In the genomic region with DNA sequence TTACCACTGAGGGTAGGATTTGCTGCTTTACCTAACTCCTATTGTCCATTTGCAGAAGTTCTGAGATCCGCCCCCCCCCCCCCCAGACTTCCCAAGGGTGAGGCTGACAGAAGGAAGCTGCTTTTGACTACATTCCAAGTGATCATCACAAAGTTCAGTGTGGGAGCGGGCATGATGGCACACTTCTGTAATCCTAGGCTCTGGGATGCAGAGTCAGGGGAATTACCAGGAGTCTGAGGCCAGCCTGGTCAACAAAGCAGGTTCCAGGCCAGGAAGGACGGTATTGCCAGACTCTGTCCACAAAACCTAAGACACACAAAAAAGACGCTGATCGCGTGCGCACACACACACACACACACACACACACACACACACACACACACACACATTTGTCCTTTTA, we compare ENCODE assay signal across 36 mouse cellular contexts. TPM values are rescaled to one million over a fixed set of nuclear protein-coding genes. Genes with fewer than 3 reads are reported as not detected.
A peak's percentile ranks its signal among the peaks of the same experiment; 100 is the strongest.
DNase-seq lines count a peak whose midpoint lies in the region; ATAC-seq and TF ChIP-seq lines count a peak whose summit lies in the region.
"Had no signal": no experiment of that assay in that cellular context is flagged by ENCODE, and none has a peak within 500 bp of the region (broad histone marks: within the 10 kb centered on the region; RNA-seq: fewer than 3 reads in every experiment).

No protein-coding gene starts in this region.

- no peak for TF ChIP-seq EP300 in heart, adult 2 months (IDR thresholded peaks at IDR 0.05; ENCODE audit: insufficient read depth, low read depth, low read length)

- H3K4me2 ChIP-seq in kidney, embryonic 15.5 days = no peak overlapping the region
- H3K4me2 ChIP-seq: forebrain, embryonic 13.5 days; heart, embryonic 12.5 days; hindbrain, embryonic 13.5 days; limb, embryonic 13.5 days; liver, embryonic 13.5 days; midbrain, embryonic 15.5 days; neural tube, embryonic 15.5 days; stomach, embryonic 15.5 days had no signal

- peak; percentile 39 for DNase-seq in heart, adult 11 months
- DNase-seq in heart, adult 2 months = no peak
- peak; percentile 84 for DNase-seq in kidney, adult 2 months
- peak; percentile 23 for DNase-seq in lung, postnatal 10 days
- DNase-seq in lung, postnatal 4 days = no peak
- DNase-seq in thymus, postnatal 10 days (ENCODE audit: low spot score in 2 of 2) = no peak
- DNase-seq: adrenal gland, adult 8-10 months; cerebellum, adult 8-10 months; cerebellum, postnatal 36 days; gastrocnemius, postnatal 10 days; heart, postnatal 4 days; liver, embryonic 13.5 days; lung, adult 2 months; retina, postnatal 1 day; right cerebral cortex, postnatal 14 days; thymus, adult 18-20 months; thymus, postnatal 36 days had no signal

- H3K4me1 ChIP-seq in heart, adult 2 months (ENCODE audit: control insufficient read depth, insufficient read depth, low read length) = no peaks in the 10 kb centered on the region
- peaks cover 45% of the 10 kb centered on the region for H3K4me1 ChIP-seq in kidney, adult 2 months (ENCODE audit: control insufficient read depth, insufficient read depth, low read length)
- H3K4me1 ChIP-seq in kidney, embryonic 15.5 days = peaks cover 34% of the 10 kb centered on the region
- peaks cover 18% of the 10 kb centered on the region for H3K4me1 ChIP-seq in small intestine, adult 2 months (ENCODE audit: control insufficient read depth, insufficient read depth, insufficient read length, low read length)
- H3K4me1 ChIP-seq: liver, embryonic 13.5 days; stomach, embryonic 15.5 days had no signal

- no peaks in the 10 kb centered on the region for H3K36me3 ChIP-seq in heart, adult 2 months (ENCODE audit: control insufficient read depth, insufficient read depth, low read length)
- no peaks in the 10 kb centered on the region for H3K36me3 ChIP-seq in kidney, adult 2 months (ENCODE audit: control insufficient read depth, insufficient read depth, low read length)
- no peaks in the 10 kb centered on the region for H3K36me3 ChIP-seq in kidney, embryonic 15.5 days
- no peaks in the 10 kb centered on the region for H3K36me3 ChIP-seq in small intestine, adult 2 months (ENCODE audit: control insufficient read depth, insufficient read depth, low read length)
- H3K36me3 ChIP-seq: heart, embryonic 12.5 days; hindbrain, embryonic 13.5 days; limb, embryonic 13.5 days; liver, embryonic 13.5 days; midbrain, embryonic 15.5 days; neural tube, embryonic 15.5 days; stomach, embryonic 15.5 days had no signal

- H3K79me2 ChIP-seq in heart, adult 2 months (replicated peaks; ENCODE audit: control insufficient read depth, insufficient read depth, low read length) = no peaks in the 10 kb centered on the region

- intact Hi-C loops in heart, adult 2 months (cut with DNase I) = loop anchor here (5.0 kb wide), 1 partner anchor 89 kb away; no protein-coding TSS in a partner anchor

- no peaks in the 10 kb centered on the region for H3K9me3 ChIP-seq in kidney, embryonic 15.5 days (replicated peaks)
- H3K9me3 ChIP-seq: forebrain, embryonic 13.5 days; heart, embryonic 12.5 days; hindbrain, embryonic 13.5 days; limb, embryonic 13.5 days; liver, embryonic 13.5 days; midbrain, embryonic 15.5 days; neural tube, embryonic 15.5 days; stomach, embryonic 15.5 days had no signal

- no peak overlapping the region for H3K4me3 ChIP-seq in heart, adult 2 months
- H3K4me3 ChIP-seq in kidney, adult 2 months (ENCODE audit: insufficient read depth, low read depth, low read length) = no peak overlapping the region
- no peak overlapping the region for H3K4me3 ChIP-seq in kidney, embryonic 15.5 days (replicated peaks)
- H3K4me3 ChIP-seq in small intestine, adult 2 months (ENCODE audit: low read depth, low read length) = no peak overlapping the region
- H3K4me3 ChIP-seq: forebrain, embryonic 13.5 days; heart, embryonic 12.5 days; hindbrain, embryonic 13.5 days; layer of hippocampus, adult 2 months; limb, embryonic 13.5 days; liver, embryonic 13.5 days; midbrain, embryonic 15.5 days; neural tube, embryonic 15.5 days; stomach, embryonic 15.5 days had no signal

- no peak for TF ChIP-seq CTCF in heart, adult 2 months (IDR thresholded peaks at IDR 0.05)
- TF ChIP-seq CTCF in kidney, adult 2 months (conservative IDR thresholded peaks at IDR 0.05; ENCODE audit: insufficient read depth, insufficient read length, low read depth, low read length) = no peak
- no peak for TF ChIP-seq CTCF in small intestine, adult 2 months (IDR thresholded peaks at IDR 0.05; ENCODE audit: extremely low read depth, insufficient read length, insufficient replicate concordance, low read depth, low read length)

- no peaks in the 10 kb centered on the region; the same call in 1 of the 2 replicates for H3K27me3 ChIP-seq in heart, adult 2 months (ENCODE audit: control insufficient read depth, insufficient read depth, low read length)
- H3K27me3 ChIP-seq in kidney, adult 2 months (replicated peaks; ENCODE audit: control insufficient read depth, insufficient read depth, low read length) = no peaks in the 10 kb centered on the region
- H3K27me3 ChIP-seq in kidney, embryonic 15.5 days = no peaks in the 10 kb centered on the region
- H3K27me3 ChIP-seq in small intestine, adult 2 months (ENCODE audit: control insufficient read depth, insufficient read depth, low read length) = no peaks in the 10 kb centered on the region
- H3K27me3 ChIP-seq: heart, embryonic 12.5 days; limb, embryonic 13.5 days; liver, embryonic 13.5 days; midbrain, embryonic 15.5 days; stomach, embryonic 15.5 days had no signal

- ATAC-seq in kidney, embryonic 15.5 days (replicated peaks; ENCODE audit: low FRiP score) = no peak
- ATAC-seq: activated CD4-positive, CD25-positive, alpha-beta regulatory T cell, adult 4 months; forebrain, embryonic 13.5 days; midbrain, embryonic 15.5 days had no signal

- H3K9ac ChIP-seq in heart, adult 2 months (ENCODE audit: low read depth, low read length) = no peak overlapping the region
- no peak overlapping the region for H3K9ac ChIP-seq in kidney, embryonic 15.5 days
- H3K9ac ChIP-seq: forebrain, embryonic 13.5 days; heart, embryonic 12.5 days; hindbrain, embryonic 13.5 days; limb, embryonic 13.5 days; liver, embryonic 13.5 days; midbrain, embryonic 15.5 days; neural tube, embryonic 15.5 days; stomach, embryonic 15.5 days had no signal

- no peak for TF ChIP-seq POLR2A in heart, adult 2 months (IDR thresholded peaks at IDR 0.05; ENCODE audit: insufficient read depth, low read depth, low read length)
- TF ChIP-seq POLR2A in kidney, adult 2 months (IDR thresholded peaks at IDR 0.05; ENCODE audit: low read depth, low read length) = no peak
- TF ChIP-seq POLR2A in small intestine, adult 2 months (IDR thresholded peaks at IDR 0.05; ENCODE audit: low read depth, low read length) = no peak

- no peak overlapping the region for H3K27ac ChIP-seq in heart, adult 2 months
- peak overlapping the region; percentile 62 for H3K27ac ChIP-seq in kidney, adult 2 months (ENCODE audit: insufficient read depth, low read depth, low read length)
- no peak overlapping the region for H3K27ac ChIP-seq in kidney, embryonic 15.5 days
- H3K27ac ChIP-seq in small intestine, adult 2 months (ENCODE audit: insufficient read depth, low read depth, low read length) = peak overlapping the region; percentile 47
- H3K27ac ChIP-seq: forebrain, embryonic 13.5 days; hindbrain, embryonic 13.5 days; layer of hippocampus, adult 2 months; limb, embryonic 13.5 days; liver, embryonic 13.5 days; macrophage; midbrain, embryonic 15.5 days; neural tube, embryonic 15.5 days; stomach, embryonic 15.5 days had no signal

- 84% methylated on average over 7 of the region's 7 CpGs for WGBS in heart, adult 2 months
- 49% methylated on average over 7 of the region's 7 CpGs for WGBS in kidney, adult 2 months
- 83% methylated on average over 7 of the region's 7 CpGs for WGBS in kidney, embryonic 15.5 days
- WGBS in small intestine, adult 2 months = 49% methylated on average over 7 of the region's 7 CpGs

RNA-seq across cellular contexts. Expression of gene Aoc1, which starts 9.2 kb away (rescaled TPM):
- total RNA-seq in heart, adult 2 months (2021) = not detected
- 0.23 and 1.1 TPM in 2 replicates for polyA plus RNA-seq in heart, adult 2 months (2012; rRNA removed)
- 7.3 and 7.7 TPM in 2 replicates for polyA plus RNA-seq in kidney, adult 2 months (2012; rRNA removed)
- 2.6 and 3.4 TPM in 2 replicates for polyA plus RNA-seq in kidney, embryonic 15.5 days (2015; fragmentation: Nextera tagmentation; extraction: Ambion mirVana)
- polyA plus RNA-seq in small intestine, adult 2 months (2012; rRNA removed) = 85.5 and 894 TPM in 2 replicates
- total RNA-seq: adrenal gland, adult 8-10 months; gastrocnemius, postnatal 10 days; heart, postnatal 4 days; layer of hippocampus, adult 2 months; layer of hippocampus, postnatal 14 days; left cerebral cortex, adult 8-10 months; left cerebral cortex, postnatal 36 days; megakaryocyte-erythroid progenitor cell, adult 5-6 weeks had no signal
- polyA plus RNA-seq: activated CD4-positive, CD25-positive, alpha-beta regulatory T cell, adult 4 months; C2C12; embryonic facial prominence, embryonic 11.5 days; forebrain, embryonic 13.5 days; heart, embryonic 12.5 days; heart, postnatal 0 days; hindbrain, embryonic 13.5 days; limb, embryonic 13.5 days; liver, embryonic 13.5 days; macrophage; midbrain, embryonic 15.5 days; neural tube, embryonic 15.5 days had no signal

RNA-seq across cellular contexts. Expression of gene Tmem176b, which starts 22.2 kb away (rescaled TPM):
- 10 to 100 TPM; 41.6 to 53.0 TPM for total RNA-seq in heart, adult 2 months (2021)
- polyA plus RNA-seq in heart, adult 2 months (2012; rRNA removed) = 104 and 108 TPM in 2 replicates
- 1,386 and 1,411 TPM in 2 replicates for polyA plus RNA-seq in kidney, adult 2 months (2012; rRNA removed)
- polyA plus RNA-seq in kidney, embryonic 15.5 days (2015; fragmentation: Nextera tagmentation; extraction: Ambion mirVana) = 353 and 363 TPM in 2 replicates
- polyA plus RNA-seq in small intestine, adult 2 months (2012; rRNA removed) = 118 and 211 TPM in 2 replicates

RNA-seq across cellular contexts. Expression of gene Tmem176a, which starts 22.8 kb away (rescaled TPM):
- 10 to 100 TPM; 17.0 to 22.0 TPM for total RNA-seq in heart, adult 2 months (2021)
- polyA plus RNA-seq in heart, adult 2 months (2012; rRNA removed) = 19.3 and 28.1 TPM in 2 replicates
- polyA plus RNA-seq in kidney, adult 2 months (2012; rRNA removed) = 509 and 544 TPM in 2 replicates
- polyA plus RNA-seq in kidney, embryonic 15.5 days (2015; fragmentation: Nextera tagmentation; extraction: Ambion mirVana) = 148 and 153 TPM in 2 replicates
- polyA plus RNA-seq in small intestine, adult 2 months (2012; rRNA removed) = 52.3 and 84.3 TPM in 2 replicates

Comparison
In these comparisons a context has a peak if more than half of its experiments do, and no peak if none do; other contexts are left out.
1. DNase-seq: peak in heart, adult 11 months (single experiment), kidney, adult 2 months (single experiment) and lung, postnatal 10 days (single experiment); none in heart, adult 2 months (0 of 2), lung, postnatal 4 days (0 of 2) and thymus, postnatal 10 days (0 of 2).
2. H3K27ac ChIP-seq: peak in kidney, adult 2 months (single experiment) and small intestine, adult 2 months (single experiment); none in heart, adult 2 months (single experiment) and kidney, embryonic 15.5 days (single experiment).